Mouse (Mus musculus) megakaryocyte, embryonic 14.5 days (primary cell): ENCODE measurements around the gene Uba3. TPM values are rescaled to one million over a fixed set of nuclear protein-coding genes. Genes with fewer than 3 reads are reported as not detected.
A peak's percentile ranks its signal among the peaks of the same experiment; 100 is the strongest.

ENCODE experiments used
- H3K27me3 ChIP-seq: replicated peaks from 2 replicates; pipeline ENCODE3; 2012; ENCODE audit warnings: inconsistent platforms
- H3K36me3 ChIP-seq: replicated peaks from 2 replicates; pipeline ENCODE3; 2012; ENCODE audit warnings: low read length, inconsistent platforms, mixed read lengths
- H3K4me1 ChIP-seq: 2 replicates; pipeline ENCODE4 v1.6.1; 2012; ENCODE audit warnings: inconsistent platforms
- H3K4me3 ChIP-seq: replicated peaks from 2 replicates; pipeline ENCODE3; 2012; ENCODE audit warnings: moderate library complexity, mild to moderate bottlenecking, inconsistent platforms
- H3K9me3 ChIP-seq: 2 replicates; pipeline ENCODE4 v1.6.1; 2012; ENCODE audit warnings: inconsistent platforms
- FLI1 ChIP-seq: IDR thresholded peaks from 2 replicates; pipeline ENCODE4 v1.6.1; 2012; ENCODE audit warnings: low read length, inconsistent platforms, mixed read lengths
- GATA1 ChIP-seq: IDR thresholded peaks from 3 replicates; pipeline ENCODE4 v1.6.1; 2012; ENCODE audit warnings: mixed read lengths, low read length, inconsistent platforms, borderline replicate concordance
- polyA plus RNA-seq: library from polyadenylated mRNA; stranded (reverse); fragments of >175 nt; gene quantifications from 2 replicates; pipeline ENCODE4 v1.2.3, GENCODE M21; 2012; ENCODE audit warnings: low replicate concordance; ENCODE audit not compliant: insufficient read depth

Gene Uba3
- polyA plus RNA-seq, 1 experiment: 4.7 TPM

GRCm38 (mm10) chr6:97211981-97212380, 6.5 kb upstream of the Uba3 start:
- Histone ChIP-seq H3K9me3 (no peaks in the 10 kb centered on the region), H3K4me3 (peak overlapping the region; percentile 98), H3K27me3 (no peaks in the 10 kb centered on the region), H3K36me3 (peaks cover 34% of the 10 kb centered on the region), H3K4me1 (peaks cover 84% of the 10 kb centered on the region)
- TF ChIP-seq FLI1: no peak

GRCm38 (mm10) chr6:97210962-97211601, 5.6 kb upstream of the Uba3 start:
- Histone ChIP-seq H3K27me3 (no peaks in the 10 kb centered on the region), H3K36me3 (peaks cover 28% of the 10 kb centered on the region), H3K9me3 (no peaks in the 10 kb centered on the region), H3K4me3 (peak overlapping the region; percentile 98), H3K4me1 (peaks cover 80% of the 10 kb centered on the region)
- TF ChIP-seq GATA1 (no peak), FLI1 (no peak)

- H3K4me3 ChIP-seq: peak within 1 kb of the TSS; percentile 98
- H3K36me3 ChIP-seq: peaks cover 21% of the 10 kb centered on the region
- no peaks in the 10 kb centered on the region for H3K9me3 ChIP-seq
- H3K4me1 ChIP-seq: peaks cover 73% of the 10 kb centered on the region
- no peaks in the 10 kb centered on the region for H3K27me3 ChIP-seq
- TF ChIP-seq FLI1: no peak
- no peak for TF ChIP-seq GATA1
Measured at GRCm38 (mm10) chr6:97210191-97210961, 4.9 kb upstream of the Uba3 start, which contains the start of gene Arl6ip5. Arl6ip5 (plus strand) TSS chr6:97210689.

- peaks cover 67% of the 10 kb centered on the region for H3K4me1 ChIP-seq
- no peak overlapping the region for H3K4me3 ChIP-seq
- H3K27me3 ChIP-seq: no peaks in the 10 kb centered on the region
- TF ChIP-seq GATA1 (no peak), FLI1 (no peak)
- peaks cover 15% of the 10 kb centered on the region for H3K36me3 ChIP-seq
- no peaks in the 10 kb centered on the region for H3K9me3 ChIP-seq
Measured at GRCm38 (mm10) chr6:97209751-97210150, 4.3 kb upstream of the Uba3 start.

- H3K4me1 ChIP-seq: peaks cover 64% of the 10 kb centered on the region
- H3K4me3 ChIP-seq: no peak overlapping the region
- peaks cover 10% of the 10 kb centered on the region for H3K36me3 ChIP-seq
- TF ChIP-seq FLI1 (no peak), GATA1 (no peak)
- H3K27me3 ChIP-seq: no peaks in the 10 kb centered on the region
- H3K9me3 ChIP-seq: no peaks in the 10 kb centered on the region
Measured at GRCm38 (mm10) chr6:97209201-97209600, 3.8 kb upstream of the Uba3 start.

- TF ChIP-seq GATA1: no peak
- no peak for TF ChIP-seq FLI1
- no peak overlapping the region for H3K4me3 ChIP-seq
- no peaks in the 10 kb centered on the region for H3K27me3 ChIP-seq
- no peaks in the 10 kb centered on the region for H3K9me3 ChIP-seq
- peaks cover 63% of the 10 kb centered on the region for H3K4me1 ChIP-seq
- peaks cover 7% of the 10 kb centered on the region for H3K36me3 ChIP-seq
Measured at GRCm38 (mm10) chr6:97208406-97208805, 3.0 kb upstream of the Uba3 start.

GRCm38 (mm10) chr6:97207085-97207484, 1.6 kb upstream of the Uba3 start:
- Histone ChIP-seq H3K4me3 (peak overlapping the region; percentile 31), H3K4me1 (peaks cover 60% of the 10 kb centered on the region), H3K36me3 (peaks cover 10% of the 10 kb centered on the region), H3K27me3 (no peaks in the 10 kb centered on the region), H3K9me3 (no peaks in the 10 kb centered on the region)
- TF ChIP-seq GATA1 (peak; percentile 70; the same call in 2 of the 3 replicates), FLI1 (no peak)

- H3K27me3 ChIP-seq: no peaks in the 10 kb centered on the region
- H3K9me3 ChIP-seq: no peaks in the 10 kb centered on the region
- no peak for TF ChIP-seq FLI1
- TF ChIP-seq GATA1: no peak
- H3K4me1 ChIP-seq: peaks cover 58% of the 10 kb centered on the region
- H3K36me3 ChIP-seq: peaks cover 30% of the 10 kb centered on the region
- H3K4me3 ChIP-seq: peak overlapping the region; percentile 97
Measured at GRCm38 (mm10) chr6:97204952-97205351, 495 bp downstream of the Uba3 start.

- TF ChIP-seq GATA1: no peak
- no peak for TF ChIP-seq FLI1
- Histone ChIP-seq H3K4me3 (peak overlapping the region; percentile 97), H3K4me1 (peaks cover 53% of the 10 kb centered on the region), H3K36me3 (peaks cover 34% of the 10 kb centered on the region), H3K27me3 (no peaks in the 10 kb centered on the region), H3K9me3 (no peaks in the 10 kb centered on the region)
Measured at GRCm38 (mm10) chr6:97204252-97204869, 1.1 kb downstream of the Uba3 start.

- no peak for TF ChIP-seq GATA1
- no peak for TF ChIP-seq FLI1
- peaks cover 49% of the 10 kb centered on the region for H3K36me3 ChIP-seq
- no peaks in the 10 kb centered on the region for H3K27me3 ChIP-seq
- no peak overlapping the region for H3K4me3 ChIP-seq
- no peaks in the 10 kb centered on the region for H3K9me3 ChIP-seq
- peaks cover 37% of the 10 kb centered on the region for H3K4me1 ChIP-seq
Measured at GRCm38 (mm10) chr6:97202477-97202876, 3.0 kb downstream of the Uba3 start.
